Mouse (Mus musculus): ENCODE measurements around the gene Rbm19. TPM values are rescaled to one million over a fixed set of nuclear protein-coding genes. Genes with fewer than 3 reads are reported as not detected.
A peak's percentile ranks its signal among the peaks of the same experiment; 100 is the strongest.

Gene Rbm19
- polyA plus RNA-seq (2014; fragmentation: Nextera tagmentation; extraction: Ambion mirVana): 23.0 and 24.5 TPM in 2 replicates

DNA sequence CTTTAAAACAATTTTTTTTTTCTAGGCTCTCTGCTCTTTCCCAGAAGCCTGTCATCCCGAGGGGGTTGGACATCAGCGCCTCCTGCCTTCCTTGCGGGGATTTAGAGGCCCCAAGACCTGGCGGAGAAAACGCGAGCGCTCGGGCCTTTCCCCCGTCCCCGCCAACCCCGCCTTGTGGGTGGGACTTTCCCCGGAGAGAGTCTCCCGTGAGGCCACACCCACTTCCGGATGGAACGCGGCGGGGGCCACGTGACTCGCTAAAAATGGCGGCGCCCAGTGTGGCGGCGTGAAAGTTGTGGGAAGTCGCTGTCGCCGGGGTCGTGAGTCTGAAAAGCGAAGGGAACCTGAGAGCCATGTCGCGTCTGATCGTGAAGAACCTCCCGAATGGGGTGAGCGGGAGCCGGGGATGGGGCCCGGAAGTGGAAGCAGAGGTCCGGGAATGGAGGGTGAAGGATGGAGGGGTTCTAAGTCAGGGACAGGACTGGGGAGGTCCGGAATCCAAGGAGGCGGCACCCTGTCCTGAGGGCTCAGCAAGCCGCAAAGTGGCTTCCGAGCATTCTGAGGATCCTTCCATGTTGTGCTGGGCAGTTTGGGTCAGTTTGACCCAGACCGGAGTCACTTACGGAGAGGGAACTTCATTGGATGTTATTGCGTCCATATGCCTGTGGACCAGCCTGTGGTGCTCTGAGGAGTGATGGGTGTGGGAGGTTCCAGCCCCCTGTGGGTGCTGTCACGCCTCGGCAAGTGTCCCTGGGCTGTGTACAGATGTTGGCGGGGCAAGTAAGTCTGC lies at the start of gene Rbm19:
Gene Rbm19, plus strand, starts transcription at position 205 of the 790 bp plus-strand sequence.
- H3K4me2 ChIP-seq: peak within 1 kb of the TSS; percentile 89
- no peaks in the 10 kb centered on the region for H3K9me3 ChIP-seq (ENCODE audit: control insufficient read depth, low read length)
- no peak within 1 kb of the TSS for H3K27ac ChIP-seq (ENCODE audit: low read depth, low read length)
- 0 out of 2 replicates have a peak, but pooled peaks cover 5% of the 10 kb centered on the region for H3K36me3 ChIP-seq (ENCODE audit: control insufficient read depth, insufficient read depth, low read length)
- WGBS: 1% methylated on average over 46 of the region's 46 CpGs
- DNase-seq (ENCODE audit: low spot score, missing footprints): peak; percentile 98
- peak within 1 kb of the TSS; percentile 72 for H3K9ac ChIP-seq (ENCODE audit: low read length)
- peak within 1 kb of the TSS; percentile 82 for H3K4me3 ChIP-seq (ENCODE audit: low read depth, low read length)
- peak; percentile 93 for ATAC-seq (ENCODE audit: low FRiP score)
- H3K27me3 ChIP-seq (ENCODE audit: control insufficient read depth, insufficient read depth, low read length): no peaks in the 10 kb centered on the region
- H3K4me1 ChIP-seq (ENCODE audit: control insufficient read depth, insufficient read depth, low read length): peaks cover 4% of the 10 kb centered on the region; the same call in 1 of the 2 replicates

DNA sequence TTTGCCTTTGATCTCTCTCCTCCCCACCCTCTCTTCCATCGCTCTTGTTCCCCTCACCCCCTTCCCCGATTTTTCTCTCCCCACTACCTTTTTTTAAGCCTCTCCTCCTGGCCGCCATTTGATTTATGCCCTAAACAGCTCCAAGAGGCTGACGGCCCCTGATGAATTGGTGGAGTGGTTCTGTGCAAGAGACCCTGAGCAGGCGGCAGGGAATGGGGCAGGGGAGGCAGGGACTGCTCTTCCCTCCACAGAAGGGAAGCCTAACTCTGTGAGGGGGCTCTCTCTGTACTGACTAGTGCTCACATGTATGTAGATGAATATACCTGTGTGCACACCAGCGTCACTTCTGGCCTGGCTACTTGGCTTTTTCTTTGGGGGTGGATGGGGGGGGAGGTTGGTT lies 49.0 kb upstream of the Rbm19 start:
- H3K4me2 ChIP-seq: no peak overlapping the region

DNA sequence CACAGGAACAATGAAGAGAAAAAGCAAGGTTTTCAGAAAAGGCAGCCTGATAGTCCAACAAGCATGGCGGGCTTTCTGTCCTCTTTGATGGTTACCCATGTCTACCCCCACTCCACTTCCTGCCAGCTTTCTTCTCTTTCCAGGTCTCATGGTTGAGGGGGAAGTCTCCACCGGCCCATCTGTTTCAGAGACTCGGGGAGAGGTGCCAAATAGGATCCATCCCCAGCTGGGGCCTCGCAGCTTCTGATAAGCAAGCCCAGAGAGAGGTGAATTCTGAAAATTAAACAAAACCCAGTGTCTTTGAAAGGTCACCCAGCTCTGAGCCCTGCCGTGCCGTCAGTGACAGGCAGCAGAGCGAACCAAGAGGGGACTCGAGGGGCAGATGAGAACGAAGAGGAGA lies 42.2 kb upstream of the Rbm19 start:
- no peak for ATAC-seq (ENCODE audit: low FRiP score)
- H3K36me3 ChIP-seq (ENCODE audit: control insufficient read depth, insufficient read depth, low read length): no peaks in the 10 kb centered on the region
- WGBS: 86% methylated on average over 9 of the region's 9 CpGs

More for the DNA sequence above, 49.0 kb upstream of the Rbm19 start:
- WGBS: 74% methylated on average over 6 of the region's 6 CpGs
- Histone ChIP-seq H3K4me3 (ENCODE audit: low read depth, low read length) (no peak overlapping the region), H3K36me3 (ENCODE audit: control insufficient read depth, insufficient read depth, low read length) (no peaks in the 10 kb centered on the region), H3K9ac (ENCODE audit: low read length) (no peak overlapping the region), H3K4me1 (ENCODE audit: control insufficient read depth, insufficient read depth, low read length) (0 out of 2 replicates have a peak, but pooled peaks cover 1% of the 10 kb centered on the region), H3K27ac (ENCODE audit: low read depth, low read length) (no peak overlapping the region), H3K27me3 (ENCODE audit: control insufficient read depth, insufficient read depth, low read length) (no peaks in the 10 kb centered on the region), H3K9me3 (ENCODE audit: control insufficient read depth, low read length) (no peaks in the 10 kb centered on the region)
- ATAC-seq (ENCODE audit: low FRiP score) (no peak), DNase-seq (ENCODE audit: low spot score, missing footprints) (no peak)

DNA sequence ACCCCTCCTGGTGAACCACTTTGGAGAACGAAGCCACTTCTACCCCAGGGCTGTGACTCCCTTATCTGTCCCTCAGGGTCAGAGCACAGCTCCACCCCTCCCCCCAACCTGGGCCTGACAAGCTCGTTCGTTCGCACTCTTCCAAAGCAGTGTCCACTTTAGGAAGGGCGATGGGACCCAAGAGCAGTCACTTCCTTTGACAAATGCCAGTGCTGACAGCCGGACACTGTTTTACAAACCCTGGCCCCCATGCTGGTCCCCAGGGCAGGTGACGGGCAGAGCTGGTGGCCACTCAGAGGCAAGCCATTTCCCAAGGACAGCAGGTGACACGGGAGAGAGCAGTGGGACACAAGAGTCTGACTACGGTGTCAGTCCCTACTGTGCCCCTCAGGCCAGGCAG lies 36.2 kb upstream of the Rbm19 start:
- no peak for ATAC-seq (ENCODE audit: low FRiP score)
- H3K4me1 ChIP-seq (ENCODE audit: control insufficient read depth, insufficient read depth, low read length): no peaks in the 10 kb centered on the region

More for the DNA sequence above, 42.2 kb upstream of the Rbm19 start:
- no peak overlapping the region for H3K4me2 ChIP-seq
- H3K27ac ChIP-seq (ENCODE audit: low read depth, low read length): no peak overlapping the region
- H3K9ac ChIP-seq (ENCODE audit: low read length): no peak overlapping the region
- no peak for DNase-seq (ENCODE audit: low spot score, missing footprints)
- H3K4me3 ChIP-seq (ENCODE audit: low read depth, low read length): no peak overlapping the region
- H3K27me3 ChIP-seq (ENCODE audit: control insufficient read depth, insufficient read depth, low read length): no peaks in the 10 kb centered on the region
- H3K9me3 ChIP-seq (ENCODE audit: control insufficient read depth, low read length): no peaks in the 10 kb centered on the region
- no peaks in the 10 kb centered on the region for H3K4me1 ChIP-seq (ENCODE audit: control insufficient read depth, insufficient read depth, low read length)

DNA sequence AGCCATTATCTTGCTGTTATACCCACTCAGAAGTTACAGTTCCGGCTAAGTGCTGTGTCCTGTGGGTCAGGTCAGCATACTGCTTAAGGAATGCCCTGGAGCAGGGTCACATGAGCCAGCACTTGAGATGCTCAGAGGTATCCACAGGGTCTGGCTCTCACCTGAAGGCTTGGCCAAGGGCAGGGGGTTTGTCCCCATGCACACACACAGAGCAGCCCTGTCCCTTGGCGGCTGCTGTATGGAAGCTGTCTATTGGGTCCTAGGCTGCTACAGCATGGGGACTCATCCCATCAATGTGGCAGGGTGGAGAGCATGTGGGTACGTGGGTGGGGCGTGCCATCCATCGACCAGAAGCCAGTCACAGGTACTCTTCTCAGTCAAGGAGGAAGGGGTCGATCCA lies 35.8 kb upstream of the Rbm19 start:
- no peak overlapping the region for H3K4me3 ChIP-seq (ENCODE audit: low read depth, low read length)
- 83% methylated on average over 6 of the region's 6 CpGs for WGBS
- no peaks in the 10 kb centered on the region for H3K9me3 ChIP-seq (ENCODE audit: control insufficient read depth, low read length)
- no peak for DNase-seq (ENCODE audit: low spot score, missing footprints)
- H3K36me3 ChIP-seq (ENCODE audit: control insufficient read depth, insufficient read depth, low read length): no peaks in the 10 kb centered on the region
- H3K4me2 ChIP-seq: no peak overlapping the region
- H3K27ac ChIP-seq (ENCODE audit: low read depth, low read length): no peak overlapping the region
- no peaks in the 10 kb centered on the region for H3K4me1 ChIP-seq (ENCODE audit: control insufficient read depth, insufficient read depth, low read length)
- no peaks in the 10 kb centered on the region for H3K27me3 ChIP-seq (ENCODE audit: control insufficient read depth, insufficient read depth, low read length)
- ATAC-seq (ENCODE audit: low FRiP score): no peak
- H3K9ac ChIP-seq (ENCODE audit: low read length): no peak overlapping the region

More for the DNA sequence above, 36.2 kb upstream of the Rbm19 start:
- 74% methylated on average over 9 of the region's 9 CpGs for WGBS
- no peak for DNase-seq (ENCODE audit: low spot score, missing footprints)
- H3K27me3 ChIP-seq (ENCODE audit: control insufficient read depth, insufficient read depth, low read length): no peaks in the 10 kb centered on the region
- H3K4me3 ChIP-seq (ENCODE audit: low read depth, low read length): no peak overlapping the region
- no peak overlapping the region for H3K4me2 ChIP-seq
- no peak overlapping the region for H3K9ac ChIP-seq (ENCODE audit: low read length)
- H3K27ac ChIP-seq (ENCODE audit: low read depth, low read length): no peak overlapping the region
- H3K9me3 ChIP-seq (ENCODE audit: control insufficient read depth, low read length): no peaks in the 10 kb centered on the region
- no peaks in the 10 kb centered on the region for H3K36me3 ChIP-seq (ENCODE audit: control insufficient read depth, insufficient read depth, low read length)

DNA sequence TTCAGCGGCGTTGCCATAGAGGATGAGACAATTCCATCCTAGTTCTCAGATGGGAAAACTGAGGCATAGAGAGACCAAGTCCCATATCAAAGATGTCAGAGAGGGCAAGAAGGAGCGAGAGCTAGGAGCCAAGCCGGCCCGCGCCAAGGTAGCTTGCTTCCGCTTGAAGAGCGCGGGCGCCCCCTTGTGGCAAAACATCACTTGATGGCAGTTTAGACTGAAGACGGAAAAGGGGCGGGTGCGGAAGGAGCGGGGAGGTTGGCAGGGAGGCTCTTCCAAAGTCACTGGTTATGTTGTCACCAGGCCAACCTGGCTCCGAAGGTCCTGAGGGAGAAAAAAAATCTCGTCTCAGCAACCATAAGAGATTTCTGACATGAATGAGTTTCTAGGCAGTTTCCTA lies 27.7 kb upstream of the Rbm19 start:
- H3K27ac ChIP-seq (ENCODE audit: low read depth, low read length): no peak overlapping the region
- 2% methylated on average over 16 of the region's 16 CpGs for WGBS
- peaks cover 2% of the 10 kb centered on the region for H3K27me3 ChIP-seq (ENCODE audit: control insufficient read depth, insufficient read depth, low read length)
- no peaks in the 10 kb centered on the region for H3K36me3 ChIP-seq (ENCODE audit: control insufficient read depth, insufficient read depth, low read length)
- no peaks in the 10 kb centered on the region for H3K9me3 ChIP-seq (ENCODE audit: control insufficient read depth, low read length)
- no peaks in the 10 kb centered on the region for H3K4me1 ChIP-seq (ENCODE audit: control insufficient read depth, insufficient read depth, low read length)
- H3K4me3 ChIP-seq (ENCODE audit: low read depth, low read length): no peak overlapping the region
- peak; percentile 99 for DNase-seq (ENCODE audit: low spot score, missing footprints)
- no peak overlapping the region for H3K4me2 ChIP-seq
- no peak overlapping the region for H3K9ac ChIP-seq (ENCODE audit: low read length)
- ATAC-seq (ENCODE audit: low FRiP score): peak; percentile 48; the same call in 1 of the 2 replicates

DNA sequence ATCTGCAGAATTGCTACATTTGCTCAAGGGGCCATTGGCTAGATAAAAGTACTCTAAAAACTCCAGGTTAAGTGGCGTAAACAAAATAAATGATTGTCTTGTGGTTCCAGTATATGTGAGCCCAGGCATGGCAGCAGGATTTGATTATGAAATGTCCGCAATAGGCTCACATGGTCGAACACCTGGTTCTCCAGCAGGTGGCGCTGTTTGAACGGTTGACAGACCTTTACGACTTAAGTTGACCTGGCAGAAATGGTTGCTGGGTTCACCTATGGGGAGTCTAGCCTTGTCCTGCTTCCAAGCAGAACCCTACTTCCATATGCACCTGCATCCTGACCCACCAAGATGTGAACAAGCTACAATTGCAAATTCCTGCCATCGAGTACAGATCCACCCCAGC lies 21.7 kb upstream of the Rbm19 start:
- H3K9ac ChIP-seq (ENCODE audit: low read length): no peak overlapping the region
- no peak overlapping the region for H3K27ac ChIP-seq (ENCODE audit: low read depth, low read length)
- H3K4me2 ChIP-seq: no peak overlapping the region
- H3K4me3 ChIP-seq (ENCODE audit: low read depth, low read length): no peak overlapping the region
- DNase-seq (ENCODE audit: low spot score, missing footprints) (no peak), ATAC-seq (ENCODE audit: low FRiP score) (no peak)
- H3K36me3 ChIP-seq (ENCODE audit: control insufficient read depth, insufficient read depth, low read length): no peaks in the 10 kb centered on the region
- H3K9me3 ChIP-seq (ENCODE audit: control insufficient read depth, low read length): no peaks in the 10 kb centered on the region
- WGBS: 57% methylated on average over 7 of the region's 7 CpGs
- H3K4me1 ChIP-seq (ENCODE audit: control insufficient read depth, insufficient read depth, low read length): no peaks in the 10 kb centered on the region
- H3K27me3 ChIP-seq (ENCODE audit: control insufficient read depth, insufficient read depth, low read length): peaks cover 2% of the 10 kb centered on the region; the same call in 1 of the 2 replicates

DNA sequence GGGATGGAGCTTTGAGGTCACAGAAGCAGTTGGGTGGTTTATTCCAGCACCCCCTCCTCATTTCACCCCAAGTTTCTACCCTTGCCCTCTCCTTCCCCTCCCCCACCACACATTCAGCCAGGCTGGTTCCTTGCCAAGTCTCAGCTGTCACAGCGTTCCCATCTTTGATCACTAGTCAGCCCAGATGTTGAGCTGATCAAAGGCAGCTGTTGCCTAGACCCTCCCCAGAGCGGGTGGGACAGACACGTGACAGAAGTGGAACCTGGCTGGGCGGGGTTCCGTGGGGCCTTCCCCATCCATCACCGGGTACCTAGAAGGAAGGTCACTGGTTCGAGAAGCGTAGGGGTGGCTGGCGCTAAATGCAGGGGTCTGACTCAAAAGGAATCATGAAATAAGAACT lies 19.2 kb upstream of the Rbm19 start:
- Histone ChIP-seq H3K4me1 (ENCODE audit: control insufficient read depth, insufficient read depth, low read length) (no peaks in the 10 kb centered on the region), H3K4me3 (ENCODE audit: low read depth, low read length) (no peak overlapping the region), H3K9ac (ENCODE audit: low read length) (no peak overlapping the region), H3K9me3 (ENCODE audit: control insufficient read depth, low read length) (no peaks in the 10 kb centered on the region), H3K36me3 (ENCODE audit: control insufficient read depth, insufficient read depth, low read length) (no peaks in the 10 kb centered on the region), H3K27me3 (ENCODE audit: control insufficient read depth, insufficient read depth, low read length) (no peaks in the 10 kb centered on the region), H3K27ac (ENCODE audit: low read depth, low read length) (no peak overlapping the region), H3K4me2 (no peak overlapping the region)
- WGBS: 78% methylated on average over 9 of the region's 9 CpGs
- DNase-seq (ENCODE audit: low spot score, missing footprints): no peak
- no peak for ATAC-seq (ENCODE audit: low FRiP score)

DNA sequence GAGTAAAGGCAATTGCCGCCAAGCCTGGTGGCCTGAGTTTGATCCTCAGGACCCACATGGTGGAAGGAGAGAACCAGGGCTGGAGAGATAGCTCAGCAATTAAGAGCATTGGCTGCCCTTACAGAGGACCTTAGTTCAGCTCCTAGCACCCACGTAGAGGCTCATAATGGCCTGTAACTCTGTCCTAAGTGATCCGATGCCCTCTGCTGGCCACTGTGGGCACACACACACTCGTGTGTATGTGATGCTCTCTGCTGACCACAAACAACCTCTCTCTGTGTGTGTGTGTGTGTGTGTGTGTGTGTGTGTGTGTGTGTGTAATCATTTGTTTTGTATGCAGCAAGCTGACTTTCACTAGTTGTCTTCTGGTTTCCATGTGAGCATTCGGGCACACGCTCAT lies 15.5 kb upstream of the Rbm19 start:
- no peak overlapping the region for H3K27ac ChIP-seq (ENCODE audit: low read depth, low read length)
- no peak for DNase-seq (ENCODE audit: low spot score, missing footprints)
- WGBS: 86% methylated on average over 6 of the region's 6 CpGs
- no peak for ATAC-seq (ENCODE audit: low FRiP score)
- no peak overlapping the region for H3K9ac ChIP-seq (ENCODE audit: low read length)
- no peaks in the 10 kb centered on the region for H3K36me3 ChIP-seq (ENCODE audit: control insufficient read depth, insufficient read depth, low read length)
- H3K4me3 ChIP-seq (ENCODE audit: low read depth, low read length): no peak overlapping the region
- no peaks in the 10 kb centered on the region for H3K4me1 ChIP-seq (ENCODE audit: control insufficient read depth, insufficient read depth, low read length)
- no peak overlapping the region for H3K4me2 ChIP-seq
- H3K27me3 ChIP-seq (ENCODE audit: control insufficient read depth, insufficient read depth, low read length): no peaks in the 10 kb centered on the region
- no peaks in the 10 kb centered on the region for H3K9me3 ChIP-seq (ENCODE audit: control insufficient read depth, low read length)

Measured in midbrain, embryonic 11.5 days (tissue).